Mouse (Mus musculus): ENCODE results near the gene Tspan4.
A peak's percentile ranks its signal among the peaks of the same experiment; 100 is the strongest.

Gene Tspan4

DNA sequence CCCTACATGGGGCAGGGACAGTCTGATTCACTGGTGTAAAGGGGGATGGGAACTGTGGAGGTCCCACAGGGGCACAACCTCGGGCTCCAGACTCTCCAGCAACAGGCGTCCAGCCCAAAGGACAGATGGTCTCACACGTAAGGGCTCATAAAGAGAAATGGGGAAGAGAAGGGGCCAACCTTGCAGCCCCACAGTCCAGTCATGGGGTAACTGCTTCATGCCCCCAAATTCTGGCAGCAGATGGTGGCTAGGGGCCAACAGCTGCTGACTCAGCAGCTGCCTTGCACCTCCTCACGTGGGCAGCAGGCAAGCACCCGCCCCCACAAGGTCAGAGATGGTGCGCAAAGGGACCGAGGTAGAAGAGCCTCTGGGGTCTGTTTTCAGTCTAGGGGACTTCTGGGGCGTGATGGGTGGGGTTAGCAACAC, 42.8 kb upstream of the Tspan4 start:
- no peaks in the 10 kb centered on the region for H3K27me3 ChIP-seq (ENCODE audit: insufficient read depth, low read length)
- peaks cover 40% of the 10 kb centered on the region for H3K36me3 ChIP-seq (ENCODE audit: insufficient read depth, low read length)
- TF ChIP-seq NANOG (IDR thresholded peaks at IDR 0.05; ENCODE audit: borderline replicate concordance, low read length) (no peak), POU5F1 (IDR thresholded peaks at IDR 0.05; ENCODE audit: borderline replicate concordance, low read length) (no peak)
- H3K4me3 ChIP-seq (replicated peaks; ENCODE audit: low read length), result 0 out of 2 replicates have a peak overlapping the region, but pooled peaks have one; percentile 13
- H3K4me1 ChIP-seq (replicated peaks; ENCODE audit: low read depth, low read length), result peaks cover 91% of the 10 kb centered on the region
- H3K9me3 ChIP-seq (ENCODE audit: low read length), result no peaks in the 10 kb centered on the region

DNA sequence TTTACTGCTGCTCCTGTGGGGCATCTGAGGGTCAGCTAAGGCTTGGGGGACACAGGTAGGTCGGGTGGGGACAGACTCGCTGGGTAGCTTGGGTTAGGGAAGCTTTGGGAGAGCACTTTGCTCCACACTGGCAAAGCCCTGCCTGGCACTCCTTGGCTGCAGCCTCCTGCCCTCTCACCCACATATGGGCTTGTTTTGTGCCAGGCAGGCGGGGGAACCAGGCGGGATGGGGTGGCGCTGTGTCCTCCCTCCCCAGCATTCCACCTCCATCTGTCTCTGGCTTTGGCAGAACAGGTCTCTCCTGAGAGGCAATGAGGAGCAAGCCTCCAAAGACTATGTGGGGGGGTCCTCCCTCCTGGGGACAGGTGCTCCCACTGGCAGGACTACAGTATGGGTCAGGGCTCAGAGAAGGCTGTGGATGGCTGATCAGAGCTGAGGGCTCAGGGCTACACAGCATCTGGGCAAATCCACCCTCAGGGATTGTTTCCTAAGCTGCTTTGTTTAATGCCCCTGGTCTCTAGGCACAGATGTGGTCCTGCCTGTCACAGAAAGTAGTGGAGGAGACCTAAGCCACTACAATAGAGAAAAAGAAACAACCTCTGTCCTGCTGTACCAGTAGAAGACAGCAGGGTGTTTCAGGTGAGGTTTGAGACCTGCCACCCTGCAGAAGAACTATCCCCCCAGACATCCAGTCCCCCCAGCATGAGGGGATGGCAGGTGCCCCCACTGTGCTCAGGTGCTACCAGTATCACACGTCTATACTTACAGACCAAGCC, 42.1 kb upstream of the Tspan4 start:
- no peaks in the 10 kb centered on the region for H3K9me3 ChIP-seq (ENCODE audit: low read length)
- peaks cover 43% of the 10 kb centered on the region for H3K36me3 ChIP-seq (ENCODE audit: insufficient read depth, low read length)
- peaks cover 95% of the 10 kb centered on the region for H3K4me1 ChIP-seq (replicated peaks; ENCODE audit: low read depth, low read length)
- no peaks in the 10 kb centered on the region for H3K27me3 ChIP-seq (ENCODE audit: insufficient read depth, low read length)
- TF ChIP-seq NANOG (IDR thresholded peaks at IDR 0.05; ENCODE audit: borderline replicate concordance, low read length) (no peak), CTCF (conservative IDR thresholded peaks at IDR 0.05; ENCODE audit: low read length) (no peak), POU5F1 (IDR thresholded peaks at IDR 0.05; ENCODE audit: borderline replicate concordance, low read length) (no peak)
- H3K4me3 ChIP-seq (replicated peaks; ENCODE audit: low read length), result no peak overlapping the region

DNA sequence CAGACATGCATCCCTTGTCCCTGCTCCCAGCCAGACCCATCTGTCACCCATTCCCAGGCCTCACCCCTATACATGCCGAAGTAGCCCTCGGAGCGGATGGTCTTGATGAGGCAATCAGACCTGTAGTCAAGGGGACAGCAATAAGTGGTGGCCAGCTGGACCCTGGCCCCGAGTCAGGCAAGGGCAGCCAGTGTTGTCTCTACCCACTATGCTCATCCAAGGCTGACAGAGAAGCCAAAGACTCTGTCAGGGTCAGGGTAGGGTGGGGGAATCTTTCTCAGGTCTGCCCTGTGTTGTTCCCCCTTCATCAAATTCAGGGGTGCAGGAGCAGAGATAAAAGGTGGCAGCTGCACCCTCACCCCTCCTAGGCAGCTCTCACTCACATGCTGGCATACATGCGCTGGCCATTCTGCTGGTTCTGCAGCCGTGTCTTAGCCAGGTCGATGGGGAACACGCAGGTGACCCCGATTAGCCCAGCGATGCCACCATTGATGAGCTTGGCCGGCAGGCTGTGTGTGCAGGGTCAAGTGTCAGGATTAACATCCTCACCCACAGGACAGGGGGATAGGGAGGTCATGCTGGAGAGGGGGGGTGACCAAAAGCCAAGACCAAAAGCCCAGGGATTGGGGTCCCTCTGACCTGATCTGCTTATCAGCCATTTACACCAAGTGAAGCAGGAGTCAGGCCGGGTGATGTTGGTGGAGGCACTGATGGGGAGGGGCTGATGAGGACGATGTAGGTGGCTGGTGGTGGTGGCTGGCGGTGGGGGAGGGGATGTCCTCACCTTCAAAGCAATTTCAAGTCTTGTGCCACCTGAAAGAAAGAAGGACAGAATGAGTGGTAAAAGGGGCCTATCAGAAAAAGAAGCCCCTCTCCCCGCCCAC, 41.3 kb upstream of the Tspan4 start:
- Histone ChIP-seq H3K9me3 (ENCODE audit: low read length) (no peaks in the 10 kb centered on the region), H3K4me1 (replicated peaks; ENCODE audit: low read depth, low read length) (peaks cover 95% of the 10 kb centered on the region), H3K27me3 (ENCODE audit: insufficient read depth, low read length) (no peaks in the 10 kb centered on the region), H3K36me3 (ENCODE audit: insufficient read depth, low read length) (peaks cover 52% of the 10 kb centered on the region), H3K4me3 (replicated peaks; ENCODE audit: low read length) (peak overlapping the region; percentile 68)
- TF ChIP-seq NANOG (IDR thresholded peaks at IDR 0.05; ENCODE audit: borderline replicate concordance, low read length) (no peak), POU5F1 (IDR thresholded peaks at IDR 0.05; ENCODE audit: borderline replicate concordance, low read length) (no peak), CTCF (conservative IDR thresholded peaks at IDR 0.05; ENCODE audit: low read length) (no peak)

DNA sequence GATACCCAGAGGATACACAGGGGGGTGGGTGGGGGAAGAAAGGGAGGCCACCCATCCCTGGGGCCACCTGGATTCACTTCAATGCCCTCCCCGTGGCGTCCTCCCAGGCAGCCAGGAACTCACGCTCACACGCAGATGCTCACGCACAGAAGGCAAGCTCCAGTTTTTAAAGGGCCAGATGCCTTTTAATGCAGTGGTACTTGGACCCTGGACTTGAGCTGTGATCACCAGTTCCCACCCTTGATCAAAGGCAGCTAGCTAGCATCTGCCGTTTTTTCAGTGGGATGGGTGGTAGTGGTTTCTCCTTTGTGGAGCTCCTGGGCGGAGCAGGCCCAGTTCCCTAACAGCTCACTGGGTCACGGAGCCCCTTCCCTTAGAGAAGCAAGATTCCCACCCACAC, 40.6 kb upstream of the Tspan4 start:
- Histone ChIP-seq H3K4me1 (replicated peaks; ENCODE audit: low read depth, low read length) (peaks cover 92% of the 10 kb centered on the region), H3K4me3 (replicated peaks; ENCODE audit: low read length) (peak overlapping the region; percentile 68), H3K36me3 (ENCODE audit: insufficient read depth, low read length) (peaks cover 59% of the 10 kb centered on the region), H3K27me3 (ENCODE audit: insufficient read depth, low read length) (no peaks in the 10 kb centered on the region), H3K9me3 (ENCODE audit: low read length) (no peaks in the 10 kb centered on the region)
- TF ChIP-seq POU5F1 (IDR thresholded peaks at IDR 0.05; ENCODE audit: borderline replicate concordance, low read length) (no peak), CTCF (conservative IDR thresholded peaks at IDR 0.05; ENCODE audit: low read length) (no peak), NANOG (IDR thresholded peaks at IDR 0.05; ENCODE audit: borderline replicate concordance, low read length) (no peak)

DNA sequence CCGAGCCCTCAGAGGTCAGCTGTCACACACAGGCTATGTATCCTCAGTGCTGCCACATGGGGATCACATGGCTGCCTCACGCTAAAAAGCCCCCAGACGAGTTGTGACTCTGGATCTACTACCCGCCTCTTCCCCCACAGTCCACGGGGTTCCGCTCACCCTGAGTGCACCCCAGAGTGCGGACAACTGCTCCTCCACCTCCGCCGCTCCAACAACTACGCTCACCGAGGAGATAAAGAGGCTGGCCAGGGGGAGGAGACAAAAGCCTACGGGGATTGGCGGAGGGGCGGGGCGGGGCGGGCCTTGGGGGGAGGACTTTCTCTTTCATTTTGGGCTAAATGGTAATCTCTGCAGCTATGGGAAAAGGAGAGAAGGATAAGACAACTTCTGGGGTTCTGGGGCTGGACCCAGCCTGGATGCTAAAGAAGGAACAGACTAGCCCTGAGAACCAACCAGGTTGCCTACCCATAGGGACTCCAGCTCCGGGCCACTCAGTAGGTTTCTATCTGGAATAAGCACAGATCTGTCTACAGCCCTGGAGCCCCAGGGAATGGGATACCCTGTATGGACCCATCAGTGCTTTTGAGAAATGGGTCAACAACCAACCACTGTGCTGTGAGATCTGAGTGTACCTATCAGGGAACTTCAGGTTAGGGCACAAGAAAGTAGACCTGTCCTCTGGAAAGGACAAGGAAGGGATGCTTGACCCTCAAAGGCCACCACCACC, 39.7 kb upstream of the Tspan4 start:
- peaks cover 90% of the 10 kb centered on the region for H3K4me1 ChIP-seq (replicated peaks; ENCODE audit: low read depth, low read length)
- H3K36me3 ChIP-seq (ENCODE audit: insufficient read depth, low read length), result peaks cover 64% of the 10 kb centered on the region
- TF ChIP-seq NANOG (IDR thresholded peaks at IDR 0.05; ENCODE audit: borderline replicate concordance, low read length), result no peak
- no peak for TF ChIP-seq CTCF (conservative IDR thresholded peaks at IDR 0.05; ENCODE audit: low read length)
- TF ChIP-seq POU5F1 (IDR thresholded peaks at IDR 0.05; ENCODE audit: borderline replicate concordance, low read length), result no peak
- no peaks in the 10 kb centered on the region for H3K9me3 ChIP-seq (ENCODE audit: low read length)
- H3K27me3 ChIP-seq (ENCODE audit: insufficient read depth, low read length), result no peaks in the 10 kb centered on the region
- peak overlapping the region; percentile 68 for H3K4me3 ChIP-seq (replicated peaks; ENCODE audit: low read length)

DNA sequence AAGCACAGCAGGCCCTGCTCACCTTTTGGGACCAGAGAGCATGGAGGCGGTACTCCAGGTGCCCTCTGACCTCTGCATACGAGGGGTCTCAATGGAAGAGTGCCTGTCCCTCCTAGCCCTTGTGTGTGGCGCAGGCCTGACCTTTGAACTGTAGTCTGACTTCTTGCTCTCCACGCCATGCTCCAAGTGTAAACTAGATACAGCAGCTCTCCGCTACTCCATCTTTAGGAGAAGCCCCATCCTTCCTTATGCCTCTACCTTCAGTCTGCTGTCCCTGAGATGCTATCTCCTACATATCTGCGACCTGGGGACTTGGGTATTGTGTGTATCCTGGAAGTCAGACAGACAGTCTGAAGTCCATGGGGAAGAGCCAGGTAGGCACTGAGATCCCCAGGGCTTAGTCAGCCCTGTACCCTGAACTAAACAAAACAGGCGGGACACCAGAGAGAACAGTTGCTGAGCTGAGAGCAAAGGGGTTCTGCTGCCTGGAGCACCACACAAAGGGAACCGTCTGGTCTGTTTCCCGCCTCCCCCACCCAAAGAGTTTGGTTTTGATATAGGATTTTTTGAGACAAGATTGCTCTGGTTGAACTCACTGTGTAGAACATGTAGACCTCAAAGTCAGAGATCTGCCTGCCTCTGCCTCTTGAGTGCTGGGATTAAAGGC, 39.1 kb upstream of the Tspan4 start:
- Histone ChIP-seq H3K4me1 (replicated peaks; ENCODE audit: low read depth, low read length) (peaks cover 90% of the 10 kb centered on the region), H3K9me3 (ENCODE audit: low read length) (no peaks in the 10 kb centered on the region), H3K36me3 (ENCODE audit: insufficient read depth, low read length) (peaks cover 64% of the 10 kb centered on the region), H3K27me3 (ENCODE audit: insufficient read depth, low read length) (no peaks in the 10 kb centered on the region), H3K4me3 (replicated peaks; ENCODE audit: low read length) (peak overlapping the region; percentile 18; the same call in 1 of the 2 replicates)
- TF ChIP-seq POU5F1 (IDR thresholded peaks at IDR 0.05; ENCODE audit: borderline replicate concordance, low read length) (no peak), CTCF (conservative IDR thresholded peaks at IDR 0.05; ENCODE audit: low read length) (no peak), NANOG (IDR thresholded peaks at IDR 0.05; ENCODE audit: borderline replicate concordance, low read length) (no peak)

DNA sequence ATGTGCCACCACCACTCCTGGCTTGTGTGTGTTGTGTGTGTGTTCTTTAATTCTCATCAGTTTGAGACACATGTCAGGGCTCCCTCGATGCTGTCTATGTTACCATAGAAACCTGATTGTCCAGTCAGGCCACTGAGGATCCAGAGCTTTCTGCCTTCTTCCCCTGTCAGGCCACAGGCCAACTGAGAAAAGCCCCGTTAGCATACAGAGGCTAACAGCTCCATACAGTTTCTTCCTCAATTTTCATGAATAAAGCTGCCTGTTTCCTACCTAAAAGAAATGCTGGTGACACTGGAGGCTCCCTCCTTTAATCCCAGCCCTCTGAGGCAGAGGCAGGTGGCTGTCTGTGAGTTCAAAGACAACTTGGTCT, 38.5 kb upstream of the Tspan4 start:
- Histone ChIP-seq H3K27me3 (ENCODE audit: insufficient read depth, low read length) (no peaks in the 10 kb centered on the region), H3K36me3 (ENCODE audit: insufficient read depth, low read length) (peaks cover 64% of the 10 kb centered on the region), H3K4me1 (replicated peaks; ENCODE audit: low read depth, low read length) (peaks cover 90% of the 10 kb centered on the region), H3K9me3 (ENCODE audit: low read length) (no peaks in the 10 kb centered on the region), H3K4me3 (replicated peaks; ENCODE audit: low read length) (peak overlapping the region; percentile 85)
- no peak for TF ChIP-seq CTCF (conservative IDR thresholded peaks at IDR 0.05; ENCODE audit: low read length)

Data from E14TG2a.4 (cell line).